Comparison of ENCODE assay signal across 22 mouse cellular contexts in the genomic region with DNA sequence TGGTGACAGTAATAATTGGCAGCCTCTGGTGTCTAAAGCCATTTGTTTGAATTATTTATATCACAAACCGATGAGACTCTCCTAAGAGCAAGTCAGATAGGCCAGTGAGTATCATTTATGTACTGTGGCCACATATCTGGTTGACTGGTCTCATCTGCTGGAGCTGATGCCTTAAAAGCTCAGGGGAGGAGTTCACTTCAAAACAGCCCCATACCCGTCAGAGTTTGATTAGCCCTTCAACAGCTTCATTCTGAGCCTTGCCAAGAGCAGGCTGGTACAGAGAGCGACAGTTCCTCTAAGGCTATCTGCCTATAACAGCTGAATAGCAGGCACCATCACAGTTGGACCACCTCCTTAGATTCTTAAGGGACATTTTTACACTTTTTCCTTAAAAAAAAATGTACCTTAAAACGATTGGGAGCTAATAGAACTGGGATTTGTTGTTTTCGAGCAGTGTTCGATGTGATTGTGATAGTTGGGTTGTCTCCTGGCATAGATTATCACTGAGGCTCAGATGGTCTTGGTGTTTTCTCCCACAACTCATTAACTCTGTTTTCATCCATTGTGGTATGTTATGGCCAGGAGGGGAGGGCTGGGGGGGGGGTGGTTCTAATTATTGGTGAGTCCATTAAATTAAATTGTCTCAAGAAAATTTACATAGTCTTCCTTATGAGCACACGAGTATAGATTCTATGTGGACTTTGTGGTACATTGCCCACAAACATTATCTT.
DNase-seq lines count a peak whose midpoint lies in the region; ATAC-seq lines count a peak whose summit lies in the region.
"Had no signal": no experiment of that assay in that cellular context is flagged by ENCODE, and none has a peak within 500 bp of the region (broad histone marks: within the 10 kb centered on the region; RNA-seq: fewer than 3 reads in every experiment).

No protein-coding gene starts in this region.

- no peak overlapping the region for H3K4me3 ChIP-seq in embryonic facial prominence, embryonic 11.5 days (ENCODE audit: low read depth, low read length)
- H3K4me3 ChIP-seq in embryonic facial prominence, embryonic 10.5 days = no peak overlapping the region
- no peak overlapping the region for H3K4me3 ChIP-seq in midbrain, embryonic 13.5 days (replicated peaks)
- H3K4me3 ChIP-seq in midbrain, embryonic 14.5 days (replicated peaks; ENCODE audit: low read depth, low read length) = no peak overlapping the region
- no peak overlapping the region for H3K4me3 ChIP-seq in hindbrain, embryonic 14.5 days (replicated peaks; ENCODE audit: low read length)
- H3K4me3 ChIP-seq in neural tube, embryonic 13.5 days = no peak overlapping the region
- H3K4me3 ChIP-seq in heart, embryonic 10.5 days = no peak overlapping the region
- H3K4me3 ChIP-seq: forebrain, embryonic 10.5 days; gastrocnemius, adult 2 months had no signal

- WGBS in embryonic facial prominence, embryonic 11.5 days = 76% methylated on average over 7 of the region's 7 CpGs
- 82% methylated on average over 7 of the region's 7 CpGs for WGBS in embryonic facial prominence, embryonic 10.5 days
- WGBS in midbrain, embryonic 13.5 days = 65% methylated on average over 7 of the region's 7 CpGs
- WGBS in midbrain, embryonic 14.5 days = 63% methylated on average over 7 of the region's 7 CpGs
- WGBS in hindbrain, embryonic 14.5 days = 42% methylated on average over 7 of the region's 7 CpGs
- 33% methylated on average over 7 of the region's 7 CpGs for WGBS in neural tube, embryonic 13.5 days
- WGBS in heart, embryonic 10.5 days = 72% methylated on average over 7 of the region's 7 CpGs

- H3K4me1 ChIP-seq in embryonic facial prominence, embryonic 11.5 days (ENCODE audit: control insufficient read depth, insufficient read depth, low read length) = no peaks in the 10 kb centered on the region
- 0 out of 2 replicates have a peak, but pooled peaks cover 3% of the 10 kb centered on the region for H3K4me1 ChIP-seq in embryonic facial prominence, embryonic 10.5 days
- H3K4me1 ChIP-seq in midbrain, embryonic 13.5 days (replicated peaks) = no peaks in the 10 kb centered on the region; the same call in 1 of the 2 replicates
- no peaks in the 10 kb centered on the region for H3K4me1 ChIP-seq in midbrain, embryonic 14.5 days (ENCODE audit: control insufficient read depth, insufficient read depth, low read length)
- H3K4me1 ChIP-seq in hindbrain, embryonic 14.5 days (replicated peaks; ENCODE audit: control insufficient read depth, insufficient read depth, low read length) = no peaks in the 10 kb centered on the region
- peaks cover 11% of the 10 kb centered on the region for H3K4me1 ChIP-seq in neural tube, embryonic 13.5 days (replicated peaks)
- no peaks in the 10 kb centered on the region for H3K4me1 ChIP-seq in heart, embryonic 10.5 days

- H3K9ac ChIP-seq in embryonic facial prominence, embryonic 11.5 days (replicated peaks; ENCODE audit: low read length) = no peak overlapping the region
- no peak overlapping the region for H3K9ac ChIP-seq in midbrain, embryonic 13.5 days (replicated peaks)
- H3K9ac ChIP-seq in midbrain, embryonic 14.5 days (replicated peaks; ENCODE audit: low read length) = no peak overlapping the region
- no peak overlapping the region for H3K9ac ChIP-seq in hindbrain, embryonic 14.5 days
- no peak overlapping the region for H3K9ac ChIP-seq in neural tube, embryonic 13.5 days
- H3K9ac ChIP-seq: liver, postnatal 0 days had no signal

- H3K27ac ChIP-seq in embryonic facial prominence, embryonic 11.5 days (replicated peaks; ENCODE audit: low read depth, low read length) = no peak overlapping the region
- H3K27ac ChIP-seq in embryonic facial prominence, embryonic 10.5 days (replicated peaks) = no peak overlapping the region
- H3K27ac ChIP-seq in midbrain, embryonic 13.5 days = no peak overlapping the region
- H3K27ac ChIP-seq in midbrain, embryonic 14.5 days (replicated peaks; ENCODE audit: low read depth, low read length) = no peak overlapping the region
- no peak overlapping the region for H3K27ac ChIP-seq in hindbrain, embryonic 14.5 days
- H3K27ac ChIP-seq in neural tube, embryonic 13.5 days (replicated peaks) = peak overlapping the region; percentile 61; the same call in 1 of the 2 replicates
- H3K27ac ChIP-seq in heart, embryonic 10.5 days = no peak overlapping the region
- H3K27ac ChIP-seq: forebrain, embryonic 10.5 days; gastrocnemius, adult 2 months; macrophage had no signal

- no peaks in the 10 kb centered on the region for H3K27me3 ChIP-seq in embryonic facial prominence, embryonic 11.5 days (ENCODE audit: control insufficient read depth, insufficient read depth, low read length)
- no peaks in the 10 kb centered on the region for H3K27me3 ChIP-seq in embryonic facial prominence, embryonic 10.5 days (replicated peaks; ENCODE audit: low read depth, poor library complexity, severe bottlenecking)
- H3K27me3 ChIP-seq in midbrain, embryonic 13.5 days = no peaks in the 10 kb centered on the region
- H3K27me3 ChIP-seq in midbrain, embryonic 14.5 days (ENCODE audit: control insufficient read depth, insufficient read depth, low read length) = no peaks in the 10 kb centered on the region
- H3K27me3 ChIP-seq in hindbrain, embryonic 14.5 days (ENCODE audit: control insufficient read depth, insufficient read depth, low read length) = no peaks in the 10 kb centered on the region
- no peaks in the 10 kb centered on the region for H3K27me3 ChIP-seq in neural tube, embryonic 13.5 days
- H3K27me3 ChIP-seq in heart, embryonic 10.5 days (ENCODE audit: insufficient read depth, poor library complexity, severe bottlenecking) = no peaks in the 10 kb centered on the region

- ATAC-seq in embryonic facial prominence, embryonic 11.5 days (replicated peaks; ENCODE audit: insufficient number of reproducible peaks, low FRiP score, low TSS enrichment, low read depth) = peak; percentile 56; the same call in 1 of the 2 replicates
- ATAC-seq in midbrain, embryonic 13.5 days = peak; percentile 77
- no peak for ATAC-seq in midbrain, embryonic 14.5 days (ENCODE audit: low FRiP score, low TSS enrichment)
- peak; percentile 78 for ATAC-seq in hindbrain, embryonic 14.5 days (ENCODE audit: low FRiP score)
- ATAC-seq in neural tube, embryonic 13.5 days (ENCODE audit: low read depth) = peak; percentile 90
- ATAC-seq: intestine, embryonic 16.5 days; liver, postnatal 0 days; lung, postnatal 0 days had no signal

- H3K4me2 ChIP-seq in embryonic facial prominence, embryonic 11.5 days (ENCODE audit: low read depth, low read length) = no peak overlapping the region
- no peak overlapping the region for H3K4me2 ChIP-seq in midbrain, embryonic 13.5 days (replicated peaks)
- H3K4me2 ChIP-seq in midbrain, embryonic 14.5 days (ENCODE audit: low read length) = no peak overlapping the region
- H3K4me2 ChIP-seq in hindbrain, embryonic 14.5 days (replicated peaks) = no peak overlapping the region
- H3K4me2 ChIP-seq in neural tube, embryonic 13.5 days = no peak overlapping the region
- H3K4me2 ChIP-seq: heart, embryonic 11.5 days; liver, embryonic 11.5 days had no signal

- no peak for DNase-seq in embryonic facial prominence, embryonic 11.5 days (ENCODE audit: low spot score)
- DNase-seq in embryonic facial prominence, embryonic 10.5 days (ENCODE audit: low spot score) = no peak
- DNase-seq in midbrain, embryonic 14.5 days = no peak
- DNase-seq in hindbrain, embryonic 14.5 days (ENCODE audit: low spot score) = no peak
- DNase-seq in urinary bladder, adult 2 months (ENCODE audit: low spot score) = no peak
- DNase-seq in heart, embryonic 10.5 days (ENCODE audit: low spot score) = no peak
- DNase-seq: adrenal gland, postnatal 14 days; cerebellum, adult 8-10 months; gastrocnemius, adult 2 months; kidney, adult 9 months; kidney, postnatal 14 days; liver, postnatal 0 days; right cerebral cortex, postnatal 25 days; thymus, postnatal 14 days had no signal

- H3K9me3 ChIP-seq in embryonic facial prominence, embryonic 11.5 days (replicated peaks; ENCODE audit: control insufficient read depth, low read length) = no peaks in the 10 kb centered on the region
- no peaks in the 10 kb centered on the region for H3K9me3 ChIP-seq in embryonic facial prominence, embryonic 10.5 days
- no peaks in the 10 kb centered on the region for H3K9me3 ChIP-seq in midbrain, embryonic 13.5 days
- H3K9me3 ChIP-seq in midbrain, embryonic 14.5 days (ENCODE audit: control insufficient read depth, low read length) = no peaks in the 10 kb centered on the region
- no peaks in the 10 kb centered on the region for H3K9me3 ChIP-seq in hindbrain, embryonic 14.5 days (ENCODE audit: control insufficient read depth, low read length)
- H3K9me3 ChIP-seq in neural tube, embryonic 13.5 days = no peaks in the 10 kb centered on the region
- H3K9me3 ChIP-seq in heart, embryonic 10.5 days = no peaks in the 10 kb centered on the region
- H3K9me3 ChIP-seq: forebrain, embryonic 10.5 days had no signal

- H3K36me3 ChIP-seq in embryonic facial prominence, embryonic 11.5 days (replicated peaks; ENCODE audit: control insufficient read depth, insufficient read depth, low read depth, low read length) = no peaks in the 10 kb centered on the region
- H3K36me3 ChIP-seq in embryonic facial prominence, embryonic 10.5 days (replicated peaks) = no peaks in the 10 kb centered on the region
- no peaks in the 10 kb centered on the region for H3K36me3 ChIP-seq in midbrain, embryonic 13.5 days
- no peaks in the 10 kb centered on the region for H3K36me3 ChIP-seq in midbrain, embryonic 14.5 days (ENCODE audit: control insufficient read depth, insufficient read depth, low read length)
- no peaks in the 10 kb centered on the region for H3K36me3 ChIP-seq in hindbrain, embryonic 14.5 days (replicated peaks; ENCODE audit: control insufficient read depth, insufficient read depth)
- no peaks in the 10 kb centered on the region for H3K36me3 ChIP-seq in neural tube, embryonic 13.5 days
- no peaks in the 10 kb centered on the region for H3K36me3 ChIP-seq in heart, embryonic 10.5 days
- H3K36me3 ChIP-seq: forebrain, embryonic 10.5 days had no signal
